Mouse (Mus musculus): ENCODE results near the gene Raf1. TPM values are rescaled to one million over a fixed set of nuclear protein-coding genes. Genes with fewer than 3 reads are reported as not detected.
A peak's percentile ranks its signal among the peaks of the same experiment; 100 is the strongest.

Raf1 gene
- polyA plus RNA-seq, 1 experiment from 2014 or later: 157 TPM

DNA sequence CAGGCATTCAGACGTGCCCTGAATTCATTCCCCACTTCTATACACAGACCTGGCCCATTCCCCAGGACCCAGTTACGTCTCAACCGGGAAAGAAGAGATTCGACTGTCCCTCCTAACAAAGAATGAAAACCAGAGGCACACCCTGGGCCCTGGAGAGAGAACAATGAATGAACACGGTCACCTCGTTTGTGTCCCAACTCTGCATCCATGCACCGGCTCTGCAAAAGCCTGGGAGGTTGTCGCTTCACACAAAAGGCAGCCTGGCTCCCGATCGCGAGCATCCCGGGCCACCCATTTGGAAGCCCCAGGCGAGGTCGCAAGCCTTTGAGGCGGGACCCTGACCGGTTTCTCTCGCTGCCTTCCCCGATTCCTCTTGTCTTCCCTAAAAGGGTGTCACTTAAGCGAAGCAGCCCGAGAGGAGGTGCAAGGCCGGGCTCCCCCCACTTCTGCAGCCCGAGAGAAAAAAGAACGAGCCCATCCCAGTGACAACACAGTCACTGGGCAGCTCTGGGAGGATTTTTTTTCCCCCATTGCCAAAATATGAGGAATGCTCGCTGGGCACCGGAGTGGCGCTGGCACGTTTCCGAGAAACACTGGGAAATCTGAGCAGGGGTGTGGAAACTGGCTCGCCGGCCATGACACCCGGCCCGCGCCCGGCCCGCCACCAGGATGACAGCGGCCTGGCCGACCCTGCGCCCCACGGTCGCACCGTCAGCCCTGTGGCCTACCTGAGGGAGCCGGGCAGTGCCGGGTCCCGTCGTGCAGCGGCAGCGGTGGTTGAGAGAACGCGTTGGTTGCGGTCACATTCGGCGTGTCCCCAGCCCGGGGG, 713 bp downstream of the Raf1 start:
- peak overlapping the region; percentile 98 for H3K27ac ChIP-seq (replicated peaks)
- H3K4me2 ChIP-seq (replicated peaks): peak overlapping the region; percentile 64
- H3K36me3 ChIP-seq: no peaks in the 10 kb centered on the region
- H3K4me3 ChIP-seq: peak overlapping the region; percentile 96
- WGBS: under 1% methylated on average over 50 of the region's 53 CpGs
- peaks cover 9% of the 10 kb centered on the region for H3K4me1 ChIP-seq
- 0 out of 2 replicates have a peak, but pooled peaks cover under 1% of the 10 kb centered on the region for H3K27me3 ChIP-seq
- peak; percentile 20 for ATAC-seq (ENCODE audit: low FRiP score, low read depth)
- H3K9ac ChIP-seq (replicated peaks): peak overlapping the region; percentile 98
- no peaks in the 10 kb centered on the region for H3K9me3 ChIP-seq

DNA sequence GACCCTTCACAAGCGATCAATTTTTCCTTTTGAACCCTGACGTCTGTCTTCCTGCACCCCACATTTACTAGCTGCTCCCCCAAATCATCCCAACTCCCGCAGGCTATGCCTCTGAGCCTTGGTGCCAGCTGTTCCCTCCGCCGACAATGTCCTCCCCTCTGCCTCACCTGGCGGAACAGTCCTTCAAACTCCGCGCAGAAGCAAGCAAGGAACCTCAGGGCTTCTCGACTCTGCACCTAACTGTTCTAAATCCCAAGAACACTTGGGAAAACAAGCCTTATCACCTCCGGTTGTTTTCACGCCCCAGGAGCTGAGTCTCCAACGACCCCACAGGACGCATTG, 1.3 kb downstream of the Raf1 start:
- WGBS: 1% methylated on average over 13 of the region's 13 CpGs
- Histone ChIP-seq H3K9ac (replicated peaks) (peak overlapping the region; percentile 98), H3K27me3 (no peaks in the 10 kb centered on the region), H3K36me3 (no peaks in the 10 kb centered on the region), H3K4me2 (replicated peaks) (peak overlapping the region; percentile 64), H3K27ac (replicated peaks) (peak overlapping the region; percentile 98), H3K4me1 (peaks cover 9% of the 10 kb centered on the region), H3K4me3 (peak overlapping the region; percentile 96), H3K9me3 (no peaks in the 10 kb centered on the region)
- ATAC-seq (ENCODE audit: low FRiP score, low read depth): no peak

DNA sequence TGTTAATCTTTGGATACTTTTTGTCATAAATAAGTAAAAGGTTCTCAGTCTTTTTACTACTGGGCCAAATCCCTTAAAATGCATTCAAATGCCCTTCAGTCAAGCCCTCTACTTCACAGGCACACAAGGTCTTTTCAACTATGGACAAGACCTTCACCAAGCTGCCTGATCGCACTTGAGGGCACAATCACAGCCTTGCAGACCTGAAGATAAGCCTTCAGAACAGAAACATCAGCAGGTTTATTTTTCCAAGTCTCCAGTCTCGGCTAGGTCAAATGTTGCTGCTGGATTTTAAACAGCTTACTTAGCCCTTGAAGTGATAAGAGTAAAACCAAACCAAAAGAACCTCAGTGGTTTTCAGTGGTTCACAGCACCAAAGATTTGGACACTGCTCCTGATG, 2.1 kb downstream of the Raf1 start:
- Histone ChIP-seq H3K9ac (replicated peaks) (peak overlapping the region; percentile 98), H3K36me3 (no peaks in the 10 kb centered on the region), H3K4me3 (peak overlapping the region; percentile 96), H3K4me1 (peaks cover 9% of the 10 kb centered on the region), H3K27ac (replicated peaks) (no peak overlapping the region), H3K9me3 (no peaks in the 10 kb centered on the region), H3K4me2 (replicated peaks) (peak overlapping the region; percentile 64), H3K27me3 (no peaks in the 10 kb centered on the region)
- WGBS: 31% methylated on average over 2 of the region's 2 CpGs
- no peak for ATAC-seq (ENCODE audit: low FRiP score, low read depth)

DNA sequence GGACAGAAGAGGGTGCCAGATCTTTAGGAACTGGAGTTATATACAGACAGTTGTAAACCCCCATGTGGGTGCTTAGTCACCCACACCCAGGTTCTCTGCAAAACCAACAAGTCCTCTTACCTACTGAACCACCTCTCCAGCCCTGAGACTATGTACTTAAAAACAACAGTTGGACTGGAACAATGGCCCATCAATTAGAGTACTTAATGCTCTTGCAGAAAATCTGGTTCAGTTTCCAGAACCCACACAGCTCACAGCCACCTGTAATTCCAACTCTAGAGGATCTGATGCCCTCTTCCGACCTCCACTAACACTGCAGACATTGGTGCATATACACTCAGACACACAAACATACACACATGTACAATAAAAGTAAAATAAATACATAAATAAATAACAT, 3.7 kb downstream of the Raf1 start:
- no peaks in the 10 kb centered on the region for H3K36me3 ChIP-seq
- no peaks in the 10 kb centered on the region for H3K9me3 ChIP-seq
- ATAC-seq (ENCODE audit: low FRiP score, low read depth): no peak
- H3K4me3 ChIP-seq: no peak overlapping the region
- H3K27ac ChIP-seq (replicated peaks): no peak overlapping the region
- no peaks in the 10 kb centered on the region for H3K27me3 ChIP-seq
- no peak overlapping the region for H3K4me2 ChIP-seq (replicated peaks)
- 94% methylated on average over 1 of the region's 1 CpGs for WGBS
- H3K9ac ChIP-seq (replicated peaks): no peak overlapping the region
- peaks cover 9% of the 10 kb centered on the region for H3K4me1 ChIP-seq

DNA sequence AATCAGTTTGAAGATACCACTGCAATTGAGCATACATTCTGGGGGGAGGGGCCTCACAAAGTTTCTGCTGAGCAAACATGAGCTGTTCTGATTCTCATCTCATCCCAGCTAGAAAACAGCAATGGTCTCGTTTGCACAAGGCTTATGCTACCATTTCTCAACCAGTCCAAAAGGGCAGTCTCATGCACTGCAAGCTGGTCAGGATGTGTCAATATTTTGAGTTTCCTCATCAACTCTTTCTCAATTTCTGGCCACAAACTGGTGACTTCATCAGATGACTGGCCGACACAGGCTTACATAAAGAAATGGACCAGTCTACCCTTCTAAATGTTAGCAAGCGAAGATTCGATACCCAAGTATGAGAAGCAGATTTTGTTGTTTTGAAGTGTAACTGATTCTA, 9.8 kb downstream of the Raf1 start:
- H3K4me1 ChIP-seq: no peaks in the 10 kb centered on the region
- H3K36me3 ChIP-seq: 0 out of 2 replicates have a peak, but pooled peaks cover 5% of the 10 kb centered on the region
- H3K9me3 ChIP-seq: no peaks in the 10 kb centered on the region
- no peak overlapping the region for H3K27ac ChIP-seq (replicated peaks)
- H3K27me3 ChIP-seq: no peaks in the 10 kb centered on the region
- H3K4me2 ChIP-seq (replicated peaks): no peak overlapping the region
- no peak overlapping the region for H3K9ac ChIP-seq (replicated peaks)
- WGBS: 83% methylated on average over 4 of the region's 4 CpGs
- no peak for ATAC-seq (ENCODE audit: low FRiP score, low read depth)
- H3K4me3 ChIP-seq: no peak overlapping the region

DNA sequence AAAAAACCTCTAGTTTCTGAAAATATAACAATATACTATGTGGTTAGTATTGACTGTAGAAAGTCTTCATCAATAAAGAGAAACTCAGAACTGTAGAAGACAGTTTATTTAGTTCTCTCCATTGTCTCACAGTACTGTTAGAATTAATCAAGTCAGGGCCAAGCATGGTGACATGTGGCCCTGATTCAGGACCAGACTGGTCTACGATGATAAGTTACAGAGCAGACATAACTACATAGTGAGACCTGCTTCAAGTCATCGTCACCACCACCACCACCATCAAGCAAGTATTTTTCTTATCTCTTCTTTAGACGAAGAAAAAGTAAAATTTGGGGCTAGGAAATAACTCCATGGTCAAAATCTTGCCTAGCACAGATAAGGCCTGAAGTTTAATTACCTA, 12.2 kb downstream of the Raf1 start:
- no peak for ATAC-seq (ENCODE audit: low FRiP score, low read depth)

DNA sequence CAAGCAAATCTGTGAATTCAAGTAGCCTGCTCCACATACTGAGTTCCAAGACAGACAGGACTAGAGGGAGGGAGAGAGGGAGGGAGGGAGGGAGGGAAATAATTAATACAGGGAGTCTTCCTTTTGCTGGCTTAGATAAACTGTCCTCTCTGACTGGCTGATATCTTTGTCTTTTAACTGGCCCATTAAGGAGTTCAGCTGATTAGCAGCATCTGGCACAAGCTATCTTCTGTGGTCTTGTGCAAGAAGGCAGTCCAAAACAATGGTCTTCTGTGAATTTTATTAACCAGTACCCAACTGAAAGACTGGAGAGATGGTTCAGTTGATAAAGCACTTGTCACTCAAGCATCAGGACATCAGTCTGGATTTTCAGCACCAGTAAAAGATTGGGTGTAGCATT, 17.6 kb downstream of the Raf1 start:
- 0 out of 2 replicates have a peak, but pooled peaks cover 8% of the 10 kb centered on the region for H3K36me3 ChIP-seq
- ATAC-seq (ENCODE audit: low FRiP score, low read depth): no peak
- no peaks in the 10 kb centered on the region for H3K27me3 ChIP-seq
- no peak overlapping the region for H3K9ac ChIP-seq (replicated peaks)
- H3K4me3 ChIP-seq: no peak overlapping the region
- H3K9me3 ChIP-seq: no peaks in the 10 kb centered on the region
- peaks cover 11% of the 10 kb centered on the region for H3K4me1 ChIP-seq
- H3K4me2 ChIP-seq (replicated peaks): no peak overlapping the region
- no peak overlapping the region for H3K27ac ChIP-seq (replicated peaks)

More for the DNA sequence above, 12.2 kb downstream of the Raf1 start:
- H3K27me3 ChIP-seq: no peaks in the 10 kb centered on the region
- 0 out of 2 replicates have a peak, but pooled peaks cover 8% of the 10 kb centered on the region for H3K36me3 ChIP-seq
- H3K4me2 ChIP-seq (replicated peaks): no peak overlapping the region
- no peak overlapping the region for H3K4me3 ChIP-seq
- 96% methylated on average over 3 of the region's 3 CpGs for WGBS
- no peak overlapping the region for H3K27ac ChIP-seq (replicated peaks)
- no peak overlapping the region for H3K9ac ChIP-seq (replicated peaks)
- H3K9me3 ChIP-seq: no peaks in the 10 kb centered on the region
- H3K4me1 ChIP-seq: peaks cover 4% of the 10 kb centered on the region

DNA sequence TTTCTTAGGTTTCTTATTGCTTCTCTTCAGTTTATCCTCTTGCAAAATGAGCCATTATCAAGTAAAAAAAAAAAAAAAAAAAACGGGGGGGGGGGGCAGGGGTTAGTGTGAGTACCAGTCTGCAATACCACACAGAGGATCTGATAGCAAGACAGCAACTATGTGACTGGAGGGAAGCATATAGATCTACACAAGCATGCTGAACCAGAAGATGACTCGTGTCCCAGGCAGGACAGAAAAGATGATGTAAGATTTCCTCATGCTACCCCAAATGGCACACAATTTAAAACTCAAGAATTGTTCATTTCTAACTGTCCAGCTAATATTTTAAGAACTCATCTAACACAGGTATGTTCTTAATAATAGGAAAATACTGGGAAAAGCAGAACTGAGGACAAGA, 22.5 kb downstream of the Raf1 start:
- Histone ChIP-seq H3K27ac (replicated peaks) (no peak overlapping the region), H3K27me3 (no peaks in the 10 kb centered on the region), H3K36me3 (no peaks in the 10 kb centered on the region), H3K9ac (replicated peaks) (no peak overlapping the region), H3K9me3 (no peaks in the 10 kb centered on the region), H3K4me2 (replicated peaks) (no peak overlapping the region), H3K4me3 (no peak overlapping the region), H3K4me1 (peaks cover 13% of the 10 kb centered on the region)
- no peak for ATAC-seq (ENCODE audit: low FRiP score, low read depth)
- 68% methylated on average over 2 of the region's 2 CpGs for WGBS

DNA sequence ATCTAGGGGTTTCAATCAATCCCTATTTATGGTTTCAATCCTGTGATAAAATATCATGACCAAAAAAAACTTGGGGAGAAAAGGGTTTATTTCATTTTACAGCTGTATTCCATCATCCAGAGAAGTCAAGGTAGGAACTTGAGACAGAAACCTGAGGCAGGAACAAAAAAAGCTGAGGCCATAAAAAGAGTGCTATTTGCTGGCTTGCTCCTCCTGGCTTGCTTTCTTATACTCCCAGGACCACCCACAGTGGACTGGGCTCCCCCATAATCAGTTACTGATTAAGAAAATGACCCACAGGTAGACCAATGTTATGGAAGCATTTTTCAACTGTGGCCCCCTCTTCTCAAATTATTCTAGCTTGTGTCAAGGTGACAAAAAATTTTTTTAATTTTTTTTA, 24.7 kb downstream of the Raf1 start:
- Histone ChIP-seq H3K4me1 (peaks cover 14% of the 10 kb centered on the region), H3K9me3 (no peaks in the 10 kb centered on the region), H3K27ac (replicated peaks) (no peak overlapping the region), H3K4me2 (replicated peaks) (no peak overlapping the region), H3K27me3 (no peaks in the 10 kb centered on the region), H3K36me3 (no peaks in the 10 kb centered on the region), H3K4me3 (no peak overlapping the region), H3K9ac (replicated peaks) (no peak overlapping the region)
- no peak for ATAC-seq (ENCODE audit: low FRiP score, low read depth)

DNA sequence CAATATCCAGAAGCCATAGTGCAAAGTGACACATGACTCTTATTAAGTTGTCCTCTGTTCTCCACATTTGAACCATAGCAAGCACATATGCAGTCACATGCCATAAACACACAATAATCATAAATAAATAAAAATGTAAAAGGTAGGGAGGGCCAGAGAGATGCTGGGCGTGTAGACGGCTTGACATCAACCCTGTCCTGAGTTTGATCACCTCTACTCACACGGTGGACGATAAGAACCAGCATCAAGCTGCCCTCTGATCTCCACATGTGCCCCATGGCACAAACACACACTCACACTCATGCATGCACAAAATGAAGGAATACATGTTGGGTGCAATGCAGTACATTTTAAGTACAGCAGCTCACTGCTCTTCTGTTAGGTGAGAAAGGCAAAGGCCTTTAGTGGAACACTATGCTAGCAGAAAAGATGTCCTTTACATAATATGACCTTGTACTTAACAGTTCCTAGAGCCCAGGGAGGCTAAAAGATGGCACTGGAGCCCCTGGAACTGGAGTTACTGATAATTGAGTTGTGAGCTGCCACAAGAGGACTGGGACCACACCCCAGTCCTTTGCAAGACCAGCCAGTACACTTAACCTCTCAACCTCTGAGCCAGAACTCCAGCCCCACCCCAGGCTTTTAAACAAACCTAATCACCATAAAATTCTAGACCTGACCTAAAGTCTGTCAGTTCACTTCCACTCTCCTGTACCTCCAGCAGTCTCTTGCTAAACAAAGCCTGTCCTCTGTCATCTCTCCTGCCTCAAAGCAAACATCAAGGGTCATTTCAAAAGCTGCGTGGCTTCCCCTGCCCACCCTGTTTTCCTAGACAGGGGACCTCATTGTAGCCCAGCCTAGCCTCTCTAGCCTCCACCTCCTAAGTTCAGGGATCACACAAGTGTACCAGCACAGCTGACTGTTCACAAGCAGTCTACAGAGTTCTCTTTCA, 25.7 kb downstream of the Raf1 start:
- Histone ChIP-seq H3K27me3 (no peaks in the 10 kb centered on the region), H3K4me2 (replicated peaks) (no peak overlapping the region), H3K9me3 (no peaks in the 10 kb centered on the region), H3K9ac (replicated peaks) (no peak overlapping the region), H3K4me3 (no peak overlapping the region), H3K4me1 (peaks cover 14% of the 10 kb centered on the region), H3K36me3 (no peaks in the 10 kb centered on the region), H3K27ac (replicated peaks) (no peak overlapping the region)
- ATAC-seq (ENCODE audit: low FRiP score, low read depth): no peak
- 59% methylated on average over 5 of the region's 5 CpGs for WGBS

DNA sequence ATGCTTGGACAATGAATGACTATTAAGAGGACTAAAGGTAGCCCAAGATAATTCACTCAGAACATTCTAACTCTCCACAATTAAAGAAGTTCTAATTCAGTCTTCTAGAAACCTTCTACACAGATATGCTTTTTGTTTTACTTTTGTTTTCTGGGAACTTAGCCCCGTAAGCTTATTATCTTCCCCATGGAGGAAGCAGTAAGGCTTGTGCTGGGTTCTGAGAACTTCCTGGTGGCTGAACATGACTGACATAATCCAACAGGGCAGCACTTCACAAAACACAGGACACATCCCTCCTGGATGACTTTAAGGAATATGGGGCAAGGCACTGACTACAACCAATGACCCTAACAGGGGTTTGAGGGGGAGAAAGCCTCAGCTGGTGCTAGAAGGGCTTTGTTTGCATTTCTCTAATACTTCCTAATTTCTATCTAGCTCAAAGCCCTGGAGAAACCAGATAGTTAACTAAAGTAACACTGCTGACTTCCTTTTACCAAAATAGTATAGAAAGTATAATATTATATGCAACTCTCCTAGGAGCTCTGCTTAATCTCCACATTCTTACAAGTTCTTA, 26.6 kb downstream of the Raf1 start:
- H3K4me1 ChIP-seq: peaks cover 14% of the 10 kb centered on the region
- no peaks in the 10 kb centered on the region for H3K9me3 ChIP-seq
- ATAC-seq (ENCODE audit: low FRiP score, low read depth): no peak
- no peaks in the 10 kb centered on the region for H3K27me3 ChIP-seq
- H3K4me2 ChIP-seq (replicated peaks): no peak overlapping the region
- no peaks in the 10 kb centered on the region for H3K36me3 ChIP-seq
- no peak overlapping the region for H3K27ac ChIP-seq (replicated peaks)
- no peak overlapping the region for H3K4me3 ChIP-seq
- H3K9ac ChIP-seq (replicated peaks): no peak overlapping the region
- WGBS: 94% methylated on average over 1 of the region's 1 CpGs

DNA sequence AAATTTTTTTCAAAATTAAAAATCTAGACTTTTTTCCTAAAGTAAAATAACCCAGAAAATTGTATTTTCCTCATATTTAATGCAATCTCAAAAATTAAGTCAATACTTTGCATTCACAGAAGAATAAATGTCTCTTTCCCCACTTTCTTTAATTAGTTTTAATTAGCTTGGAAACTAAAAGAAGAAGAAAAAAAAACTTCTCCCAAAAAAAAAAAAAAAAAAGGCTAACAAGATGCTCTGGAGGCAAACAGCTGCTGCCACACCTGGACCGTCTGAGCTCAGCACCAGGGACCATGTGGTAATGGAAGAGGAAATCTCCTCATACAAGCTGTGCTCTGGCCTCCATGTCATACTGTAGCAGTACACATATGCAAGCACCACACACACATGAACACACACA, 33.1 kb downstream of the Raf1 start:
- no peak overlapping the region for H3K27ac ChIP-seq (replicated peaks)
- no peak overlapping the region for H3K9ac ChIP-seq (replicated peaks)
- H3K36me3 ChIP-seq: peaks cover 31% of the 10 kb centered on the region; the same call in 1 of the 2 replicates
- no peak overlapping the region for H3K4me3 ChIP-seq
- ATAC-seq (ENCODE audit: low FRiP score, low read depth): no peak
- H3K4me2 ChIP-seq (replicated peaks): no peak overlapping the region
- no peaks in the 10 kb centered on the region for H3K27me3 ChIP-seq
- peaks cover 1% of the 10 kb centered on the region; the same call in 1 of the 2 replicates for H3K4me1 ChIP-seq
- H3K9me3 ChIP-seq: no peaks in the 10 kb centered on the region
- WGBS: 63% methylated on average over 1 of the region's 1 CpGs
